Mouse (Mus musculus) natural killer cell, adult 2 months (primary cell): Measurements from ENCODE around the gene Olfr1359.
"Not testable (repeated sequence)": the region's sequence is repeated elsewhere in the genome, so short reads cannot be mapped to it uniquely, and the experiment has no call there.

ENCODE experiments used
- DNase-seq, 2 experiments: peaks; one replicate each; pipeline ENCODE4 v3.0.0; 2022; ENCODE audit warnings: low spot score in 2 of 2

Olfr1359 gene

DNA sequence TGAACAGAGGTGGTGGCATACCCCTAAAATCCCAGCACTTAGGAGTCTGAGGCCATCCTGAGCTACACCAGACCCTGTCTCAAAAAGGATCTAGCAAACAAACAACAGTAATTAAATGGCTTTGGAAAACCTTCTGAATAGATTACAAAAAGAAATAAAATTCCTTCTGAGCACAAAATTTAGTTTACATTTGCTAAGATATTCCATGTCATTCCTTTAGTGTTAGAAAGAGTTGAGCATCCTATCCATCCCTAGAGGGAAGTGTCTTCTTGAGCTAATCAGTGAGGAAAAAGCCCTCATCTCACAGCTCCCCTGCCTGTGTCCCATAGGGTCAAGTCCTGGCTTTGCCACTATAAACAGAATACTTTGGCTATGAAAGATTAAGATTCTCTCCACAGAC, at the start of gene Olfr1359:
Gene Olfr1359, plus strand, starts transcription at position 301 of the 400 bp plus-strand sequence.
- DNase-seq, result no peak

DNA sequence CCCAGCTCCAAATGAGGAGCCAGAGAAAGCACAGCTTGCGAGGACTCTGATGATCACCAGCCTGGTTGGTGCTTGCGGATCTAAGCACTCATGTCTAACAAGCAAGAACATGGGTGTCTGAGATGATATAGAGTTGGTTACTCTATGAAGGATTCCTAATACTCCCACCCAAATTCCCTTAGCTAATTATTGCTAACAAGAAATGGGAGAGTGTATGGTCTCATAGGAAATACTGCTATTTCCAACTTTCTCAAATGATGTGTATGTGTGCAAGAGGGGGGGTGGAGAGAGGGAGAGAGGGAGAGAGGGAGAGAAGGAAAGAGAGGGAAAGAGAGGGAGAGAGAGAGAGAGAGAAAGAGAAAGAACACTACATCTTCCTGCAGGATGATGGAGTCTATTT, 34.6 kb upstream of the Olfr1359 start, which contains the start of gene Olfr1361:
Gene Olfr1361, minus strand, starts transcription at position 101 of the 400 bp plus-strand sequence.
- DNase-seq, result no peak

DNA sequence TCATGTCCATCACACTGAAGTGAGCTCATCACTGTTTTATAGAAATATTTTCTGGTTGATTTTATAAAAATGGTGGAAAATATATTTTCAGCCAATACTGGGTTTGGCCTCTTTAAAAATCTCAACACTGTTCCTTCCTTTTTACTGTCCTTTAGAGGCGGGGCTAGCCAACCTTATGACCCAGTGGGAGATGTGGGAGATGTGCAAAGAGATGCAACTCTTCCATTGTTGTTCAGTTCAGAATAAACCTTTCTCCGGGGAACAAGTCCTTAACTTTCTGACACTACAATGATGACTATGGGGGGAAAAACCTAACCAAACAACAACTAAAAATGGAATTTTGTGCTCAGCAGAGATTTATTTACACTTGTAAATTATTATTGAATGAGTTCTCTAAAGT, 20.6 kb upstream of the Olfr1359 start, which contains the start of gene Olfr1360:
Gene Olfr1360, minus strand, starts transcription at position 101 of the 400 bp plus-strand sequence.
- DNase-seq, result no peak

DNA sequence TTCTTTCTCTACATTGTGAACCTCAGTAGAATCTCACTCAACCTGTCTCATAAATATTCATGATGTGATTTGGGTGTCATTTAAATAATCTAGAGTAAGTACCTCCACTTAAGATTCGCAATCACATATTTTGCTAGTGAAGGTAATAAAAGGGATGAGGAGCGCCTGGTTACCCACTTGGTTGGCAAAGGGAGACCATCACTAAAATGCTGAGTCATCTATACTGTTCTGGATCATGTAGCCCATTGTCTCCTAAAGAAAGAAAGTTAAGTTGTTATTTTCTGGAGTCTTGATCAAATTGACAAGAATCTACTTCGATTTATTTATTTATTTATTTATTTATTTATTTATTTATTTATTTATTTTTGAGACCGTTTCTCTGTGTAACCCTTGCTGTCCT, 8.8 kb downstream of the Olfr1359 start:
- DNase-seq, result no peak

DNA sequence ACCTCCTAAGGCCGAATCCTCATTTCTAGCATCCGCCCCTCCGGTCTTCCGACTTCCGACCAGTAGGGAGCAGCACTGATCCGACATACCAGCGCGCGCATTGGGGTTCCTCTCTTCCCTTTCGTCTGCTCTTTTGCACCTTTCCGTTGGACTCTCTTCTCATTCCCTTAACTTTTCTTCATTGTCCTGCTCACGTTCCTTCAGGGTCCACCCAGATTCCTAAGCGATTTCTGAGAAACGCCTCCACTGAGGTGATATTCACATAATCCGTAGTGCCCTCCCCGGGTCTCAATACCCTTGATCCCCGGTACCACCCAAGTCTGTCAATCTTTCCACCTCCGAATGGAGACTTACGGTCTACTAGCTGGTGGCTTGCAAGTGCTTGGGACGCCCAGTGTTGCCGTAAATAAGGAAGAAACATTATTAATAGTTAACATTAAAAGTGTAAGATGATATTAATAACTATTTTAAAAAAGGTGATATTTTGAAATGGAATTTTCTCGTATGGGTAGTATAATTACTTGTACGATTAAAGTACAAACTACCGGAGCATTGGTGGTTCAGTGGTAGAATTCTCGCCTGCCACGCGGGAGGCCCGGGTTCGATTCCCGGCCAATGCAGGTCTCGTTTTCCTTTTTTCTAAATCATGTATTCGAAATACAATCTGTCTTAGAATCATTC, 12.3 kb downstream of the Olfr1359 start:
- DNase-seq, result peak; percentile 86 to 89

DNA sequence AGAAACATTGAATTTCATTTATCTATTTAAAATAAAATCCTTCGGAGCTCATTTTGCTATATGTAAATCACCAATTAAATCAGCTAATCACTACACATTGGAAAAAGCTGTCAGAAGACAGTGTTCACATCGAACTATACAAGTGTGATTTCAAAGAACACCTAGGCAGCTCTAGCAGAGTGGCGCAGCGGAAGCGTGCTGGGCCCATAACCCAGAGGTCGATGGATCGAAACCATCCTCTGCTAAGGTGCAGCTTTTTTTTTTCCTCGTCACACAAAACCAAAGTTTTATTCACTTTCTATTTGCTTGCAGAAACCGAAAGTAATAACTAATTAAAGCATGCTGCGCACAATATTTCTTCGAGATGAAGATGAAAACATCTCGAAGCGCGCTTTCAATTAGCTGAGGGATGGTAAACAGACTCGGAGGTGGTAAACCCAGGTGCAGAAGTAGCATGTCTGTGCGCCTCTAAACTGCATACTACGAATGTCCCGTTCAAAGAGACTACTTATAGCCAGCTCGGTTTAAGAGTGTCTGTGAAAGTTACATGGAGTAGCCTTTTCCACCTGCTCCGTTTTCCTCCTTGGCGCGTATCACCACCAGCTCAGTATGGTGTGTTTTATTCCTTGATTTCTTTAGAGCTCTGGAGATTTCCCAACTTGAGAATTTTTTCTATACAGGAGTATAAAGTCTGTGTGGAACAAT, 13.1 kb downstream of the Olfr1359 start:
- peak; percentile 86 to 90 for DNase-seq

DNA sequence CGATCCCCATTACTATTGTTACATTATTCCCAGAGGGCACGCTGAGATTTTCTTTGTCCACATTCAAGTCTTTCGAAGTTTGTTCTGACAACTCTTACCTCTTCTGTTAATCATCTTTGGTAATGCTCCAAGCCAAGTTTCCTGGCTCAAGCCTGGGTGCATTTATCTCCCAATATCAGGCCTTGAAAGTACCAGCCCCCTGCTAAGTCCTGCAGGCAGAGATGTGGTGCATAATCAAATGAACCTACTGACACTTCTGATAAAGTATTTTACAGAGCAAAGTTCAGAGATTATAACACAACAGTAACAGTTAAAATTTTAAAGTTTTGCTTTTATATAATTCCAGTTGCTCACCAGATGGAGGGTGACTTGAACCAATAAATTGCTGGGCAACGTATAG, 13.8 kb downstream of the Olfr1359 start:
- DNase-seq, result no peak

DNA sequence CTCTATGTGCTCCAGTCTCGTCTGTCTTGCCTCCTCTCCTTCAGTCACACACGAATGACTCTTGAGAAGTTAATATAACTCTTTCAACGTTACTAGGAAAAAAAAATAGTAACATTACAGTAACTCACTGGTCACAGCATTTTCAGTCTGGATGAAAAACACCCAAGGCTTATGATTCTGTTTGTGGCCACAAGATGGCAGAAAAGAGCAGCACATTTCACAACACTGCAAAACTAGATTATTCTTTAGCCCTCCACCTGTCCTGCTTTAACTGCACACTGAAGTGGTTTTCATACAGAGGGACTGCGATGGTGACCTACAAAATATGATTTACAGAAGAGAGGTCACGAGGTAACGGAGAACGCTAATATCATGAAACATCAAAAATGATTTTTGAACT, 16.8 kb downstream of the Olfr1359 start:
- peak; percentile 61 to 71 for DNase-seq

DNA sequence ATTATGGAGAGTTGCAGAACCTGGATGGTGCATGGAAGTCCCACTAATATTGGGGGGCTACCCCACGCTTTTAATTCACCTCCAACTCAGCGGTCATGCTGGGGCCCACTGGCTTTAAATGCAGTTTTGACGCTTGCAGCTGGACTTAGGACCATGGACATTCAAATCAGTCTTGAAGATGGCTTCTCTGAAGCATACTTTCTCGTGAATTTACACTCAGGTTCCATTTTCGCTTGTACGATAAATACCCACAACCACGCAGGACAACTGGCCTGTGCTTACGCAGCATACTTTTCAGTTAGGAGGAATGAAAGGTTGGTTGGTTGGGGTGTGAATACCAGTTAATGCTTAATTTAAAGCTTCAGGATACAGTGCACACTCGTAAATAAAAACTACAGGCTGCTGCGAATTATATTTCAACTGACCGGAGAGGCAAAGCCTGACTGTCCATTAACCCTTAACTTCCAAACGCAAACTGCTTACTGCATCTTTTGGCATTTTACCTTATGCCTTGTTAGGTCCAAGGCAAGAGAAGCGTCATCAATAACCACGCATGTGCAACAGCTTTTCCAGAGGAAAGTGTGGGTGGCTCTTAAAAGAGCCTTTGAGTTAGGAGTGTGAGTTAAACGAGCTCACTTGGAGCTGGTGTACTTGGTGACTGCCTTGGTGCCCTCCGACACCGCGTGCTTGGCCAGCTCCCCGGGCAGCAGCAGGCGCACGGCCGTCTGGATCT, 17.4 kb downstream of the Olfr1359 start:
- DNase-seq, result no peak

DNA sequence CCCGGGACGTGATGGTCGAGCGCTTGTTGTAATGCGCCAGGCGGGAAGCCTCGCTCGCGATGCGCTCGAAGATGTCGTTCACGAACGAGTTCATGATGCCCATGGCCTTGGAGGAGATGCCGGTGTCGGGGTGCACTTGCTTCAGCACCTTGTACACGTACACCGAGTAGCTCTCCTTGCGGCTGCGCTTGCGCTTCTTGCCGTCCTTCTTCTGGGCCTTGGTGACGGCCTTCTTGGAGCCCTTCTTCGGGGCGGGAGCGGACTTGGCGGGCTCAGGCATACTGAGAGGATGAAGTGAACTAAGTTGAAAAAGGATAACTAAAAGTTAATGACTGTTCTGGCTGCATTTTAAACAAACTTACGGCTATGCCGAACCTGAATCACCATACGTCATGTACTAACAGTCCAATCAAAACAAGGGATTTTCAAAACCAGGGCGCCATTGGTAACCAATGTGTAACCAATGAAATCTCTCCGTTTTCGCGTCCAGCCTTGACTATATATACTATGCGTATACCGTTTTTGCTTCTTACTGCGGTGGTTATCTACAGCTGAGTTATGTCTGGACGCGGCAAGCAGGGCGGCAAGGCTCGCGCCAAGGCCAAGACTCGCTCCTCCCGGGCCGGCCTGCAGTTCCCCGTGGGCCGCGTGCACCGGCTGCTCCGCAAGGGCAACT, 18.1 kb downstream of the Olfr1359 start, which contains the start of the genes Hist1h2bl and Hist1h2ai:
Gene Hist1h2bl, minus strand, starts transcription at position 280 of the 676 bp plus-strand sequence.
Gene Hist1h2ai, plus strand, starts transcription at position 559 of the 676 bp plus-strand sequence.
- DNase-seq, result peak; percentile 80 to 84

DNA sequence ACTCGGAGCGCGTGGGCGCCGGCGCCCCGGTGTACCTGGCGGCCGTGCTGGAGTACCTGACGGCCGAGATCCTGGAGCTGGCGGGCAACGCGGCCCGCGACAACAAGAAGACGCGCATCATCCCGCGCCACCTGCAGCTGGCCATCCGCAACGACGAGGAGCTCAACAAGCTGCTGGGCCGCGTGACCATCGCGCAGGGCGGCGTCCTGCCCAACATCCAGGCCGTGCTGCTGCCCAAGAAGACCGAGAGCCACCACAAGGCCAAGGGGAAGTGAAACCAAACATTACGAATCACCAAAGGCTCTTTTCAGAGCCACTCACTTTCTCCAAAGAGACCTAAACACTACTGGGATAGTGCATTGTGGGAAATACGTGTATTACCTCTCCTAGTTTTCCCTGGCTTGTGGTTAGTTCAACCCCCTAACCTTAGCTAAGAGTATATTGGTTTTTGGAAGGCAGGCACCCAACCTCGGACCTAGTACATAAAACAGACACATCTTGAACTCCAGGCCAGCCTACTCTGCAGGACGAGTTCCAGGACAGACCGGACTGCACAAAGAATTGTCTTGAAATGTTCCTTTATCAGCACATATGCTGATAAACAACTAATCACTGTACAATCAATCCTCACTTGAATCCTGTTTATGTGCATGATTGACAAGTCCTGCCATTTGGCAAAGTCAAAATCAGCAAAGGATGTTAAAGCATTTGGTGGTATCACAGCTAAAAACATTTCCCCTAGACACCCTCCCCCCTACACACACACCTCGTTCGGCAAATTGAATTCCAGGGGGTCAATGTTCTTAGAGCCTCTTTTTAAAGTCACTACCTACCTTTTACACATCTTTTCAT, 18.9 kb downstream of the Olfr1359 start:
- DNase-seq, result peak; percentile 32 to 61

DNA sequence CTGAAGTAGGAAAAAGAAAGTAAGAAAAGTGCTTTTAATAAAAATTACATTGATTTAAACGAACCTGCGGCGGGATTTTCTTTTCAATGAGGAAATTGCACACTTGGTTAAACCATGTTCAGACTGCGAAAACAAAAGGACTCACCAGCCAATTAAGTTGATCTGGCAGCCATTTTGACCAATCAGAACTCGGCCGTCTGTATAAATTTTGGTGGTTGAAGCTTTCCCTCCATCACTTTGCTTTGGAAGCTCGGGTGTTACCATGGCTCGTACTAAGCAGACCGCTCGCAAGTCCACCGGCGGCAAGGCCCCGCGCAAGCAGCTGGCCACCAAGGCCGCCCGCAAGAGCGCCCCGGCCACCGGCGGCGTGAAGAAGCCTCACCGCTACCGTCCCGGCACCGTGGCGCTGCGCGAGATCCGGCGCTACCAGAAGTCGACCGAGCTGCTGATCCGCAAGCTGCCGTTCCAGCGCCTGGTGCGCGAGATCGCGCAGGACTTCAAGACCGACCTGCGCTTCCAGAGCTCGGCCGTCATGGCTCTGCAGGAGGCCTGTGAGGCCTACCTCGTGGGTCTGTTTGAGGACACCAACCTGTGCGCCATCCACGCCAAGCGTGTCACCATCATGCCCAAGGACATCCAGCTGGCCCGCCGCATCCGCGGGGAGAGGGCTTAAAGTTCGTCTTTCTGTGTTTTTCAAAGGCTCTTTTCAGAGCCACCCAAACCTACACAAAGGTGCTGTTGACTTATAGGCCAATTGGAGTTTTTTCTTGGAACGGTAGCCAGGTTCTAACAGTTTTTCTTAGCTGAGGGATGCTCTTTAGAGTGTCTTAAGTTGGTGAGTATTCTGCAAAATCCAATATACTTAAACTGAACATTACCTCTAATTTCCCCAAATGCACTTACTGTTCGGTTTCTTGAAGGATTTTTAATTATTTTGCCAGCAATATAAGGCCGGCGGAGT, 19.8 kb downstream of the Olfr1359 start, which contains the start of gene Hist1h3h:
Gene Hist1h3h, plus strand, starts transcription at position 263 of the 961 bp plus-strand sequence.
- peak; percentile 77 to 83 for DNase-seq

DNA sequence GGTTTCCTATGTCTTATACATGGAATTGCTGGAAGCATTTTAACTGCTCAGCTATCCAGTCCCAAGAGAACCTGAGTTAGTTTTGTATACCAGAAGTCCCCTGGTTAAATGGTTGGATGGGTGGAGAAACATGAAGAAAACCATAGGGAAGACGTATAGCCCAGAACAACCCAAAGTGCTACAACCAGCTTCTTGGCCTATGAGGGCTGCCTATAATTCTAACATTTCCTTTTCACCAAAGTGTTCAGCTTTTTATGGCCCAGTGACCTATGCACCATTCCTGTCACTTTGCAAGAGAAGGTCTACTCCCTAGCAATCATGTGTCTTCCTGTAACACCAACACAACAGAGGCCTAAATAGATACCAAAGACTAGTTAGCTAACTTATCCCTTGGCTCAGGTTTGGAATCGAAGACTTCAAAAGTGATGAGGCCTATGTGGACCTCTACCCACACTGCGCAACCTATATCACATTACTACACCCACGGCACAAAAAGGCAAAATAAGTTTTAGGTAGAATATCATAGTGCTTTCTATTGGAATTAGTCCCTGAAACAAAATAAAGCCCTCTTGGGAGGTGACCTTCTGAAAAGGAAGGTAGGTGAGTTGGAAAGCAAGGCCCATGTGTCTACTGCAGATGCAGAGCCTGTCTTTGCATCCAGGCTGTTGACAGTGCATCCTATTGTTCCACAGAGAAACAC, 20.6 kb downstream of the Olfr1359 start:
- no peak for DNase-seq

DNA sequence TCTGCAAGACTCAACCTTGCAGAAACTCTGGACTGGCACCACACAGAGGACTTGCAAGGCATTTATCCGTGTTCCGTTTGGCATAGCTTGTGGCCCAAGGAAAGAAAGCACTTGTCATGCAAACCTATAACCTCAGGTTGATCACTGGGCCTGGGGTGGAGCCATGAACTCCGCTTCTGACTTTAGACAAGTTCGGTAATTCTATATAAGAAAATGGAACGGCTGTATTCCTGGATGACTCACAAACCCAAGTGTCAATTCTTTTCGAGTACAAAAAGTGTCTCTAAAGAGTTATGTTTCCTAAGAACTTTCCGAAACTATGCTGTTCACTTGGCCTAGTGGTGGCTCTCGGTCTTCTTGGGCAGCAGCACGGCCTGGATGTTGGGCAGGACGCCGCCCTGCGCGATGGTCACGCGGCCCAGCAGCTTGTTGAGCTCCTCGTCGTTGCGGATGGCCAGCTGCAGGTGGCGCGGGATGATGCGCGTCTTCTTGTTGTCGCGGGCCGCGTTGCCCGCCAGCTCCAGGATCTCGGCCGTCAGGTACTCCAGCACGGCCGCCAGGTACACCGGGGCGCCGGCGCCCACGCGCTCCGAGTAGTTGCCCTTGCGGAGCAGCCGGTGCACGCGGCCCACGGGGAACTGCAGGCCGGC, 23.3 kb downstream of the Olfr1359 start:
- not testable (repeated sequence) for DNase-seq

DNA sequence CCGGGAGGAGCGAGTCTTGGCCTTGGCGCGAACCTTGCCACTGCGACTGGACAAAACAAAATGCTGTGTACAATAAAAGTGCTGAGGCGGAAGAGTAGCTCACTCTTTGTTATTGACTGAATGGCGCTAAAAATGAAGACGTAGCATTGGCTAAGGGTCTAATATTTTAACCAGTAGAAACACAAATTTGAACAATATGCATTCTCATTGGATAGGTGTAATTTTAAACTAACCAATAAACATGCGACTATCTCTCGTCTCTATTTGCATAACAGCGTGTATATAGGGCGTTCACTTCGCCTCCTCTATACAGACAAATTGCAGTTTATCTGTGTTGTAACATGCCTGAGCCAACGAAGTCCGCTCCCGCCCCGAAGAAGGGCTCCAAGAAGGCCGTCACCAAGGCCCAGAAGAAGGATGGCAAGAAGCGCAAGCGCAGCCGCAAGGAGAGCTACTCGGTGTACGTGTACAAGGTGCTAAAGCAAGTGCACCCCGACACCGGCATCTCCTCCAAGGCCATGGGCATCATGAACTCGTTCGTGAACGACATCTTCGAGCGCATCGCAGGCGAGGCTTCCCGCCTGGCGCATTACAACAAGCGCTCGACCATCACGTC, 24.0 kb downstream of the Olfr1359 start, which contains the start of gene Hist1h2bm:
Gene Hist1h2bm, plus strand, starts transcription at position 288 of the 616 bp plus-strand sequence.
- DNase-seq, result peak; percentile 56

DNA sequence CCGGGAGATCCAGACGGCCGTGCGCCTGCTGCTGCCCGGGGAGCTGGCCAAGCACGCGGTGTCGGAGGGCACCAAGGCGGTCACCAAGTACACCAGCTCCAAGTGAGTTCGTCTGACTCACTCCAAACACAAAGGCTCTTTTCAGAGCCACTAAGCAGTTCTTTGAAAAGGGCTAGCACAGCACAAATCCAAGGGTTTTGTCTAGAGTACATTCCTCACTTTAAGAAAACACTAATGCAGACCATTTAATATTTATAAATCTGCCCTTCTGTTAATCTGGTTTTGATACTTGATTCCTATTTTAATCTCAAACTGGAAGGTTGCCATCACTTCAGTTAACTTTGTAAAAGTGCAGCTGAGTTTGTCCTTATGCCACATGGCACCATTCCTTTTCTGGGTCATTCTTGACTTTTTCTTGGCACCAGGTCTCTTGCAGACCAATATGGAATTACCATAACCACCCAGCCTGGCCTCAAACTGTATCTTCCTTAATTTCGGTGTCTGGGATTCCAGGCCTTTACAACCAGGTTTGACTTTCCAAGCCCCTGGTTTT, 24.5 kb downstream of the Olfr1359 start:
- DNase-seq, result no peak
